Mouse (Mus musculus) liver, embryonic 16.5 days (tissue): ENCODE results near the gene Aldh2. TPM values are rescaled to one million over a fixed set of nuclear protein-coding genes. Genes with fewer than 3 reads are reported as not detected.
"Not testable (repeated sequence)": the region's sequence is repeated elsewhere in the genome, so short reads cannot be mapped to it uniquely, and the experiment has no call there.

Source experiments
- ATAC-seq: fragments of 200-750 bp; cut with Nextera tagmentation; 2 replicates; pipeline ENCODE4 v1.8.0; 2017; ENCODE audit warnings: low read depth, mild to moderate bottlenecking, moderate number of reproducible peaks, moderate library complexity
- H3K27ac ChIP-seq: fragments of 300-500 bp; sonication (generic); 2 replicates; pipeline ENCODE4 v1.5.1; 2014; ENCODE audit warnings: mild to moderate bottlenecking, low read length
- H3K27me3 ChIP-seq: fragments of 300-500 bp; sonication (generic); 2 replicates; pipeline ENCODE4 v1.6.1; 2014; ENCODE audit warnings: low read depth, low read length, mixed read lengths; ENCODE audit not compliant: control insufficient read depth, insufficient read depth
- H3K36me3 ChIP-seq: fragments of 300-500 bp; sonication (generic); 2 replicates; pipeline ENCODE4 v1.6.1; 2014; ENCODE audit warnings: mild to moderate bottlenecking; ENCODE audit not compliant: control insufficient read depth, insufficient read depth
- H3K4me1 ChIP-seq: fragments of 300-500 bp; sonication (generic); 2 replicates; pipeline ENCODE4 v1.6.1; 2014; ENCODE audit warnings: low read depth, low read length, mixed read lengths; ENCODE audit not compliant: control insufficient read depth
- H3K4me2 ChIP-seq: fragments of 300-500 bp; sonication (generic); 2 replicates; pipeline ENCODE4 v1.6.1; 2014; ENCODE audit warnings: low read depth, low read length, mixed read lengths
- H3K4me3 ChIP-seq: fragments of 300-500 bp; sonication (generic); 2 replicates; pipeline ENCODE4 v1.5.1; 2014; ENCODE audit warnings: low read depth, mild to moderate bottlenecking, low read length
- H3K9ac ChIP-seq: fragments of 300-500 bp; sonication (generic); 2 replicates; pipeline ENCODE4 v1.6.1; 2014; ENCODE audit warnings: low read depth, low read length
- H3K9me3 ChIP-seq: fragments of 300-500 bp; sonication (generic); replicated peaks from 2 replicates; pipeline ENCODE4 v1.6.1; 2016; ENCODE audit warnings: low read length; ENCODE audit not compliant: control insufficient read depth
- WGBS: fragments of 180-500 bp; shearing (Covaris S2); extraction: QIAGEN DNeasy Blood & Tissue Kit; methylation state at CpG from one replicate; pipeline ENCODE4 v1.1.7; 2014; ENCODE audit not compliant: insufficient replicate concordance; 5-methylcytosine and 5-hydroxymethylcytosine counted together
- polyA plus RNA-seq: library from polyadenylated mRNA; unstranded; fragments of >200 nt; fragmentation: Nextera tagmentation; extraction: Ambion mirVana; gene quantifications from 2 replicates; pipeline ENCODE4 v1.2.1, GENCODE M21; 2015

The Aldh2 gene
- polyA plus RNA-seq, 1 experiment from 2014 or later: 250 TPM

GRCm38 (mm10) chr5:121618592-121619513 lies 25.2 kb upstream of the Aldh2 start, which contains the start of gene Acad12:
Gene Acad12 (minus strand): TSS chr5:121618938.
- WGBS: under 1% methylated on average over 58 of the region's 58 CpGs

DNA sequence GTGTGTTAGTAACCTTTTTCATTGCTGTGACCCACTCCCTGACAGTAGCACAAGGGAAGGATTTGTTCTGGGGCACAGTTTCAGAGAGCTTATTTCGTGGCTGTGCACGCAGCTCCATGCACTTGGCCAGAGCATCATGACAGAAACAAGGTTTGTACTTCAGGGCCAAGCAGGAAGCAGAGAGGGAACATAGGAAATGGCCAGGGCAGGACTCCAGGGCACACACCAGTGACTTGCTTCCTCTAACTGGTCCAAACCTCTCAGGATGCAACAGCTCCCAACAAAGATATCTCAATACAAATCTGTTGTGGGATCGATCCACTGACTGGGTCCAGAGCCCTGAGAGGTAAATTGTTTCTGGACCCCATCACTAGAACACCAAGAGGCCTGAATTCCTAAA lies 21.3 kb upstream of the Aldh2 start:
- H3K9me3 ChIP-seq, ATAC-seq, H3K27ac ChIP-seq, H3K4me2 ChIP-seq, H3K4me1 ChIP-seq, H3K9ac ChIP-seq, H3K4me3 ChIP-seq, H3K27me3 ChIP-seq, H3K36me3 ChIP-seq: not testable (repeated sequence)
- WGBS: 57% methylated on average over 3 of the region's 3 CpGs

More at GRCm38 (mm10) chr5:121618592-121619513, 25.2 kb upstream of the Aldh2 start, which contains the start of gene Acad12:
- Histone ChIP-seq H3K4me3 (peak within 1 kb of the TSS; percentile 88), H3K27me3 (no peaks in the 10 kb centered on the region), H3K4me2 (peak within 1 kb of the TSS; percentile 74), H3K9ac (peak within 1 kb of the TSS; percentile 86), H3K27ac (peak within 1 kb of the TSS; percentile 78), H3K4me1 (peaks cover 6% of the 10 kb centered on the region), H3K36me3 (no peaks in the 10 kb centered on the region), H3K9me3 (no peaks in the 10 kb centered on the region)
- ATAC-seq: peak; percentile 88

DNA sequence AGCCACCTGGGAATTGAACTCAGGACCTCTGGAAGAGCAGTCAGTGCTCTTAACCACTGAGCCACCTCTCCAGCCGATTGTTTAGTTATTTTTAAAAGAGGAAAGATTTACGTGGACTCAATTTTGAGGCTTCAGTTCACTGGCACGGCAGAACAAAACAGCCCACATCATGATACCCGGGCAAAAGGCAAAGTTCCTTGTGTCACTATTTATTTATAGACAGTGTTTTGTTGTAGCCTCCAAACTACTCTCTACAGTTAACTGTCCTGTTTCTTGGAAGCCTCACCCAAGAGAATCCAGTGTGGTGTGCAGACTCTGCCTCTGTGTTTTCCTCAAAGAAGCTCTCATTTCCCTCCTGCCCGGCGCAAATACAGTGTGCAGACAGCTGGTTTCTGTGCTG lies 18.4 kb upstream of the Aldh2 start:
- no peak overlapping the region for H3K4me3 ChIP-seq
- no peaks in the 10 kb centered on the region for H3K27me3 ChIP-seq
- 70% methylated on average over 6 of the region's 6 CpGs for WGBS
- H3K4me1 ChIP-seq: no peaks in the 10 kb centered on the region; the same call in 1 of the 2 replicates
- H3K4me2 ChIP-seq: no peak overlapping the region
- H3K9ac ChIP-seq: no peak overlapping the region
- no peaks in the 10 kb centered on the region for H3K9me3 ChIP-seq
- H3K36me3 ChIP-seq: no peaks in the 10 kb centered on the region
- H3K27ac ChIP-seq: no peak overlapping the region
- no peak for ATAC-seq

- H3K9me3 ChIP-seq, H3K4me3 ChIP-seq, H3K27me3 ChIP-seq, H3K4me2 ChIP-seq, H3K4me1 ChIP-seq, H3K9ac ChIP-seq, H3K27ac ChIP-seq, H3K36me3 ChIP-seq, ATAC-seq: not testable (repeated sequence)
- 54% methylated on average over 7 of the region's 8 CpGs for WGBS
These were observed 16.0 kb upstream of the Aldh2 start for GRCm38 (mm10) chr5:121609556-121610135.

GRCm38 (mm10) chr5:121606151-121606550 lies 12.5 kb upstream of the Aldh2 start:
- no peak overlapping the region for H3K4me2 ChIP-seq
- peaks cover 2% of the 10 kb centered on the region; the same call in 1 of the 2 replicates for H3K4me1 ChIP-seq
- no peaks in the 10 kb centered on the region for H3K36me3 ChIP-seq
- WGBS: 0% methylated on average over 2 of the region's 2 CpGs
- H3K27me3 ChIP-seq: no peaks in the 10 kb centered on the region
- H3K9me3 ChIP-seq: no peaks in the 10 kb centered on the region
- no peak overlapping the region for H3K4me3 ChIP-seq
- no peak overlapping the region for H3K9ac ChIP-seq
- ATAC-seq: no peak
- H3K27ac ChIP-seq: no peak overlapping the region

DNA sequence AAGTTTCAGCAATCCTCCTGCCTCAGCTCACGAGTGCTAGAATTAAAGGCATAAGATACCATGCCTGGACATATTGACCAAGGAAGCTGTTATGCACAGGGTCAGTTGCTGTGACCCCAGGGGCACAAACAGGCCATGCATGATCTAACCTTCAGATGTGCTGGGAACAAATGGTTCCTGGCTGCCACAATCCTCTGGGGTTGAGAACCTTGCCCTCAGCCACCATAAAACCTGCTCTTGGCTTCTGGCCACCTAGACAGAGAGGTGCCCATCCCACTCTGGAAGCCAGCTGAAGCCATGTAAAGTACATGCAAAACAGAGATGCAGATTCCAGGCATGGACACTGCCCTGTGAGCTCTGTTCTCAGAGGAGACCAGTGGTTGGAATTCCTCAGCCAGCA lies 10.2 kb upstream of the Aldh2 start:
- ATAC-seq, H3K9me3 ChIP-seq, H3K27ac ChIP-seq, H3K36me3 ChIP-seq, H3K4me3 ChIP-seq, H3K9ac ChIP-seq, H3K27me3 ChIP-seq, H3K4me1 ChIP-seq, H3K4me2 ChIP-seq: not testable (repeated sequence)
- 80% methylated on average over 1 of the region's 1 CpGs for WGBS

DNA sequence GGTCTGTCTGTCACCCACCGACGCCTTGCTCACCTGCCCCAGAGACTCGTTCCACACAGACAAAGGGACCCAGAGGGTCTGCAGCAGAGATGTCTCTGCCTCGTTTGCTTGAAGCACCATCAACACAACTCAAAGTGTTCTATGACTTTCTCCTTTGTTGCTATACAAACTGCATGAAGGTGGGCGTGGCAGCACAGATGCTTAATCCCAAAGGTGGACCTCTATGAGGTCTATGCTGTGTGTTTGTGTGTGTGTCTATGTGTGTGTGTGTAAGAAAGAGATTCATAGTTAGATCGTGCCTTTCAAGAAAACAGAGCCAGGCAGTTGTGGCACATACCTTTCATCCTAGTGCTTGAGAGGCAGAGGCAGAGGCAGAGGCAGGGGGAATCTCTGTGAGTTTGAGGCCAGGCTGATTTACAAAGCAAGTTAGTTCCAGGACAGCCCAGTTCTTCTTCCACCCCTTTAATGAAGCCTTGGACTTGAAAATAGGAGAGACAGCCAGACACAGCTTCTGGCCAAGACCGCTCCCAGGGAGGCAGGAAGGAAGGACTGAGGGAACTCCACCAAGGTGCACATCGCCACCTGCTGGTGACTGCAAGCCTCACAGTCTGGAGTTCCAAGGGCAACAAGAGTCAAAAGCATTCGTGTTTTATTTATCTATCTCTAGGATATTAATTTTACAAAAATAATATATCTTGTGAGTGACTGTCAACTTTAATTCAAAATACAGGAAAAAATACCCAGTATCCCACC lies 8.1 kb upstream of the Aldh2 start:
- H3K9ac ChIP-seq: no peak overlapping the region
- no peak overlapping the region for H3K4me3 ChIP-seq
- ATAC-seq: peak; percentile 57; the same call in 1 of the 2 replicates
- H3K27me3 ChIP-seq: no peaks in the 10 kb centered on the region
- no peaks in the 10 kb centered on the region for H3K9me3 ChIP-seq
- H3K36me3 ChIP-seq: no peaks in the 10 kb centered on the region
- no peak overlapping the region for H3K4me2 ChIP-seq
- 33% methylated on average over 9 of the region's 9 CpGs for WGBS
- H3K4me1 ChIP-seq: peaks cover 2% of the 10 kb centered on the region; the same call in 1 of the 2 replicates
- no peak overlapping the region for H3K27ac ChIP-seq

- no peak overlapping the region for H3K9ac ChIP-seq
- H3K27me3 ChIP-seq: no peaks in the 10 kb centered on the region
- WGBS: 72% methylated on average over 13 of the region's 13 CpGs
- H3K9me3 ChIP-seq: no peaks in the 10 kb centered on the region
- H3K4me3 ChIP-seq: no peak overlapping the region
- H3K4me1 ChIP-seq: peaks cover 19% of the 10 kb centered on the region
- no peak for ATAC-seq
- no peak overlapping the region for H3K4me2 ChIP-seq
- no peak overlapping the region for H3K27ac ChIP-seq
- no peaks in the 10 kb centered on the region for H3K36me3 ChIP-seq
These were observed 5.4 kb upstream of the Aldh2 start for GRCm38 (mm10) chr5:121598871-121599610.
